Mouse (Mus musculus): ENCODE results near the gene Dis3l2. TPM values are rescaled to one million over a fixed set of nuclear protein-coding genes. Genes with fewer than 3 reads are reported as not detected.

Gene Dis3l2
- total and polyA plus RNA-seq, 3 experiments, result 12.4 to 17.4 (median 16.5) TPM

- no peak for DNase-seq (ENCODE audit: extremely low read depth)
- Histone ChIP-seq H3K9ac (ENCODE audit: insufficient read depth, low read depth) (no peak overlapping the region), H3K36me3 (replicated peaks in 1 of 2; ENCODE audit: control insufficient read depth in 1 of 2, insufficient read depth in 1 of 2, low read length in 1 of 2) (no peaks in the 10 kb centered on the region), H3K4me2 (ENCODE audit: insufficient read depth, low read depth, poor library complexity, severe bottlenecking) (no peak overlapping the region), H3K27me3 (replicated peaks) (no peaks in the 10 kb centered on the region), H3K9me3 (replicated peaks; ENCODE audit: low read length) (peaks cover 8% of the 10 kb centered on the region), H3K4me1 (ENCODE audit: control insufficient read depth in 1 of 2, insufficient read depth in 2 of 2) (peaks cover 0 to 9% of the 10 kb centered on the region in 2 experiments; a peak in 2 of 4 replicates), H3K27ac (ENCODE audit: insufficient read depth, low read depth) (no peak overlapping the region), H3K79me2 (replicated peaks; ENCODE audit: control insufficient read depth, extremely low read depth, insufficient read depth, poor library complexity, severe bottlenecking) (no peaks in the 10 kb centered on the region), H3K4me3 (replicated peaks in 1 of 3; ENCODE audit: low read depth in 2 of 3, low read length in 2 of 3, poor library complexity in 1 of 3) (no peak overlapping the region)
- no peak for TF ChIP-seq TBP (conservative IDR thresholded peaks at IDR 0.05; ENCODE audit: low read depth, low read length)
- no peak for TF ChIP-seq UBTF (IDR thresholded peaks at IDR 0.05; ENCODE audit: low read depth, low read length)
- no peak for TF ChIP-seq NELFE (IDR thresholded peaks at IDR 0.05; ENCODE audit: low read depth, low read length)
- TF ChIP-seq E2F4 (IDR thresholded peaks at IDR 0.05; ENCODE audit: insufficient replicate concordance, low read depth, low read length), result no peak
- TF ChIP-seq MAX (IDR thresholded peaks at IDR 0.05; ENCODE audit: low read length), result no peak
- no peak for TF ChIP-seq POLR2A (IDR thresholded peaks at IDR 0.05; ENCODE audit: low read depth, low read length)
- in situ Hi-C loops (cut with MboI; ENCODE audit: low pct_ligation_motif_present, low pct_unique_long_range_greater_than_20kb, low sequenced_read_pairs) (no loop called here), dilution Hi-C loops (cut with MboI; ENCODE audit: extremely low pct_ligation_motif_present, extremely low pct_unique_long_range_greater_than_20kb, low sequenced_read_pairs) (no loop called here)
Measured at GRCm38 (mm10) chr1:87059042-87059665, 355.5 kb downstream of the Dis3l2 start.

DNA sequence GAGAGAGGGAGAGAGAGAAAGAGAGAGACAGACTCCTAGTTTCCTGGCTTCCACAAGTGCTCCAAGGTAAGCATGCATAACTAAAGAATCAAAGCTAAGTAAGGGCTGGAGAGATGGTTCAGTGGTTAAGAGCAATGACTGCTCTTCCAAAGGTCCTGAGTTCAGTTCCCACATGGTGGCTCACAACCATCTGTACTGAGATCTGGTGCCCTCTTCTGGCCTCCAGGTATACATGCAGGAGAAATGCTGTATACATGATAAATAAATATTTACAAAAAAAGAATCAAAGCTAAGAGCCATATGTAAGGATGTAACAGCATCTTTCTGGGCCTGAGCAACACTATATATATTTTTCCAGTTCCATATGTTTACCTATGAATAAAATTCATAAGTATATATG is 357.3 kb downstream of the Dis3l2 start:
- no peak for DNase-seq (ENCODE audit: extremely low read depth)
- in situ Hi-C loops (cut with MboI; ENCODE audit: low pct_ligation_motif_present, low pct_unique_long_range_greater_than_20kb, low sequenced_read_pairs) (no loop called here), dilution Hi-C loops (cut with MboI; ENCODE audit: extremely low pct_ligation_motif_present, extremely low pct_unique_long_range_greater_than_20kb, low sequenced_read_pairs) (no loop called here)
- H3K79me2 ChIP-seq (replicated peaks; ENCODE audit: control insufficient read depth, extremely low read depth, insufficient read depth, poor library complexity, severe bottlenecking), result no peaks in the 10 kb centered on the region
- H3K4me2 ChIP-seq (ENCODE audit: insufficient read depth, low read depth, poor library complexity, severe bottlenecking), result no peak overlapping the region
- no peaks in the 10 kb centered on the region for H3K36me3 ChIP-seq (replicated peaks in 1 of 2; ENCODE audit: control insufficient read depth in 1 of 2, insufficient read depth in 1 of 2, low read length in 1 of 2)
- no peak overlapping the region for H3K4me3 ChIP-seq (replicated peaks in 1 of 3; ENCODE audit: low read depth in 2 of 3, low read length in 2 of 3, poor library complexity in 1 of 3)
- H3K27me3 ChIP-seq (replicated peaks), result no peaks in the 10 kb centered on the region
- TF ChIP-seq ETS1 (conservative IDR thresholded peaks at IDR 0.05; ENCODE audit: low read depth, low read length) (no peak), CTCF (conservative IDR thresholded peaks at IDR 0.05 in 1 of 2, IDR thresholded peaks at IDR 0.05 in 1 of 2; ENCODE audit: low read depth in 2 of 2, low read length in 2 of 2) (peak in 1 of 2 experiments; percentile 43; a peak in 2 of 4 replicates), RAD21 (IDR thresholded peaks at IDR 0.05; ENCODE audit: low read depth, low read length) (peak; percentile 3)
- H3K4me1 ChIP-seq (ENCODE audit: control insufficient read depth in 1 of 2, insufficient read depth in 2 of 2), result peaks cover 0 to 9% of the 10 kb centered on the region in 2 experiments; a peak in 2 of 4 replicates
- no peak overlapping the region for H3K27ac ChIP-seq (ENCODE audit: insufficient read depth, low read depth)
- no peak overlapping the region for H3K9ac ChIP-seq (ENCODE audit: insufficient read depth, low read depth)
- peaks cover 8% of the 10 kb centered on the region for H3K9me3 ChIP-seq (replicated peaks; ENCODE audit: low read length)

DNA sequence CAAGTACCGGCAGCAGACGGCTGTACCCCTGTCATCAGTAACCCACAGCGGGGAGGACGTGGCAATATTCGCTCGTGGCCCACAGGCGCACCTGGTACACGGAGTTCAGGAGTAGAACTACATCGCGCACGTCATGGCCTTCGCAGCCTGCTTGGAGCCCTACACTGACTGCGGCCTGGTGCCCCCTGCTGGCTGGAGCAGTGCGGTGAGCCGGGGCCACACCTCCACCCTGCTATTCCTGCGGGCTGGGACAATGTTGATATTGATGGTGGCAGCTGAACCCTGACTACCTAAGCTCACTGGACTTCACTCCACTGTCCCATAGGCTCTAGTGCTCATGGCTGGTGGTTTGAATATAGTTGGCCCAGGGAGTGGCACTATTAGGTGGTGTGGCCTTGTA is 367.1 kb downstream of the Dis3l2 start:
- peak; percentile 39 for DNase-seq (ENCODE audit: extremely low read depth)
- in situ Hi-C loops (cut with MboI; ENCODE audit: low pct_ligation_motif_present, low pct_unique_long_range_greater_than_20kb, low sequenced_read_pairs), result no loop called here
- H3K4me2 ChIP-seq (ENCODE audit: insufficient read depth, low read depth, poor library complexity, severe bottlenecking), result no peak overlapping the region
- no peak for TF ChIP-seq MAZ (IDR thresholded peaks at IDR 0.05; ENCODE audit: low read depth, low read length)
- peak; percentile 61 for TF ChIP-seq SMC3 (IDR thresholded peaks at IDR 0.05; ENCODE audit: low read depth, low read length)
- no peak for TF ChIP-seq MAX (IDR thresholded peaks at IDR 0.05; ENCODE audit: low read length)
- TF ChIP-seq TCF12 (IDR thresholded peaks at IDR 0.05; ENCODE audit: low read depth, low read length), result 0 out of 2 replicates have a peak, but pooled peaks have one; percentile 20
- no peak for TF ChIP-seq RCOR1 (conservative IDR thresholded peaks at IDR 0.05; ENCODE audit: low read depth, low read length)
- peak; percentile 50 for TF ChIP-seq RAD21 (IDR thresholded peaks at IDR 0.05; ENCODE audit: low read depth, low read length)
- TF ChIP-seq ZKSCAN1 (IDR thresholded peaks at IDR 0.05; ENCODE audit: borderline replicate concordance, low read depth, low read length), result no peak
- no peak for TF ChIP-seq TBP (conservative IDR thresholded peaks at IDR 0.05; ENCODE audit: low read depth, low read length)
- TF ChIP-seq CTCF (conservative IDR thresholded peaks at IDR 0.05 in 1 of 2, IDR thresholded peaks at IDR 0.05 in 1 of 2; ENCODE audit: low read depth in 2 of 2, low read length in 2 of 2), result peak; percentile 19 to 79; a peak in 3 of 4 replicates
- no peak for TF ChIP-seq E2F4 (IDR thresholded peaks at IDR 0.05; ENCODE audit: insufficient replicate concordance, low read depth, low read length)
- no peak for TF ChIP-seq POLR2A (IDR thresholded peaks at IDR 0.05; ENCODE audit: low read depth, low read length)
- TF ChIP-seq POLR2AphosphoS2 (IDR thresholded peaks at IDR 0.05; ENCODE audit: low read depth, low read length), result no peak
- H3K36me3 ChIP-seq (replicated peaks in 1 of 2; ENCODE audit: control insufficient read depth in 1 of 2, insufficient read depth in 1 of 2, low read length in 1 of 2), result no peaks in the 10 kb centered on the region
- no peak overlapping the region for H3K9ac ChIP-seq (ENCODE audit: insufficient read depth, low read depth)
- H3K27ac ChIP-seq (ENCODE audit: insufficient read depth, low read depth), result no peak overlapping the region
- peaks cover 4 to 5% of the 10 kb centered on the region in 2 experiments; a peak in 2 of 4 replicates for H3K4me1 ChIP-seq (ENCODE audit: control insufficient read depth in 1 of 2, insufficient read depth in 2 of 2)
- no peaks in the 10 kb centered on the region for H3K9me3 ChIP-seq (replicated peaks; ENCODE audit: low read length)
- dilution Hi-C loops (cut with MboI; ENCODE audit: extremely low pct_ligation_motif_present, extremely low pct_unique_long_range_greater_than_20kb, low sequenced_read_pairs), result no loop called here
- peaks cover 2% of the 10 kb centered on the region for H3K27me3 ChIP-seq (replicated peaks)
- no peak overlapping the region for H3K4me3 ChIP-seq (replicated peaks in 1 of 3; ENCODE audit: low read depth in 2 of 3, low read length in 2 of 3, poor library complexity in 1 of 3)
- no peaks in the 10 kb centered on the region for H3K79me2 ChIP-seq (replicated peaks; ENCODE audit: control insufficient read depth, extremely low read depth, insufficient read depth, poor library complexity, severe bottlenecking)

Data from CH12.LX (cell line).